Mouse (Mus musculus) cerebellum, adult 11 months (tissue): Measurements from ENCODE around the gene Entpd7.

Experiments used
- DNase-seq: peaks from one replicate; pipeline ENCODE4 v3.0.0; 2022

Entpd7 gene

GRCm38 (mm10) chr19:43726510-43727146 is 37.2 kb downstream of the Entpd7 start:
- DNase-seq, result no peak

- no peak for DNase-seq
Measured at GRCm38 (mm10) chr19:43729296-43730036, 40.0 kb downstream of the Entpd7 start.

- no peak for DNase-seq
Measured at GRCm38 (mm10) chr19:43730037-43730428, 40.6 kb downstream of the Entpd7 start.

- DNase-seq, result no peak
Measured at GRCm38 (mm10) chr19:43731157-43731556, 41.7 kb downstream of the Entpd7 start.

- DNase-seq, result no peak
Measured at GRCm38 (mm10) chr19:43738409-43738808, 48.9 kb downstream of the Entpd7 start.

- DNase-seq, result no peak
Measured at GRCm38 (mm10) chr19:43743401-43743800, 53.9 kb downstream of the Entpd7 start.

GRCm38 (mm10) chr19:43745740-43746139 is 56.3 kb downstream of the Entpd7 start:
- no peak for DNase-seq

GRCm38 (mm10) chr19:43747877-43748276 is 58.4 kb downstream of the Entpd7 start:
- DNase-seq, result no peak

- no peak for DNase-seq
Measured at GRCm38 (mm10) chr19:43750008-43750407, 60.5 kb downstream of the Entpd7 start.

GRCm38 (mm10) chr19:43752489-43753225 is 63.2 kb downstream of the Entpd7 start, which contains the start of the genes Cutc and Cox15:
TSS of gene Cutc (plus strand) at chr19:43752996.
TSS of gene Cox15 (minus strand) at chr19:43753000.
- DNase-seq, result peak; percentile 96

- peak; percentile 90 for DNase-seq
Measured at GRCm38 (mm10) chr19:43753226-43753835, 63.9 kb downstream of the Entpd7 start.

- no peak for DNase-seq
Measured at GRCm38 (mm10) chr19:43754237-43754636, 64.8 kb downstream of the Entpd7 start.

- no peak for DNase-seq
Measured at GRCm38 (mm10) chr19:43754872-43755271, 65.4 kb downstream of the Entpd7 start.

- peak; percentile 49 for DNase-seq
Measured at GRCm38 (mm10) chr19:43760504-43760903, 71.0 kb downstream of the Entpd7 start.

GRCm38 (mm10) chr19:43761543-43762256 is 72.2 kb downstream of the Entpd7 start:
- DNase-seq, result no peak

GRCm38 (mm10) chr19:43762410-43762809 is 72.9 kb downstream of the Entpd7 start:
- DNase-seq, result no peak

- DNase-seq, result no peak
Measured at GRCm38 (mm10) chr19:43766451-43766850, 77.0 kb downstream of the Entpd7 start.

- DNase-seq, result no peak
Measured at GRCm38 (mm10) chr19:43767549-43768322, 78.3 kb downstream of the Entpd7 start.

- DNase-seq, result no peak
Measured at GRCm38 (mm10) chr19:43769366-43769960, 80.0 kb downstream of the Entpd7 start.

GRCm38 (mm10) chr19:43770584-43770983 is 81.1 kb downstream of the Entpd7 start:
- DNase-seq, result no peak

GRCm38 (mm10) chr19:43771499-43771969 is 82.1 kb downstream of the Entpd7 start:
- no peak for DNase-seq
